Mouse (Mus musculus) kidney, adult 8-10 months (tissue): ENCODE data around the gene Lpcat3.
"Not testable (repeated sequence)": the region's sequence is repeated elsewhere in the genome, so short reads cannot be mapped to it uniquely, and the experiment has no call there.

Experiments used
- DNase-seq, 2 experiments: peaks; one replicate each; pipeline ENCODE4 v3.0.0; 2022

Gene Lpcat3

GRCm38 (mm10) chr6:124679486-124679885, 16.7 kb downstream of the Lpcat3 start:
- no peak for DNase-seq

GRCm38 (mm10) chr6:124682291-124682690, 19.5 kb downstream of the Lpcat3 start:
- peak in 1 of 2 experiments; percentile 42 for DNase-seq

- DNase-seq: peak; percentile 78 to 80
These were observed 21.0 kb downstream of the Lpcat3 start for GRCm38 (mm10) chr6:124683591-124684417.

- DNase-seq: no peak
These were observed 23.0 kb downstream of the Lpcat3 start for GRCm38 (mm10) chr6:124685606-124686386.

- not testable (repeated sequence) for DNase-seq
These were observed 23.8 kb downstream of the Lpcat3 start for GRCm38 (mm10) chr6:124686644-124687043.

GRCm38 (mm10) chr6:124688151-124688758, 25.4 kb downstream of the Lpcat3 start:
- no peak for DNase-seq

GRCm38 (mm10) chr6:124689011-124689410, 26.2 kb downstream of the Lpcat3 start:
- no peak for DNase-seq

- DNase-seq: no peak
These were observed 27.7 kb downstream of the Lpcat3 start for GRCm38 (mm10) chr6:124690517-124690916.

GRCm38 (mm10) chr6:124693243-124693981, 30.6 kb downstream of the Lpcat3 start:
- peak; percentile 53 to 57 for DNase-seq

- DNase-seq: peak; percentile 92 to 95
These were observed 31.5 kb downstream of the Lpcat3 start for GRCm38 (mm10) chr6:124694166-124694955.

- no peak for DNase-seq
These were observed 33.8 kb downstream of the Lpcat3 start for GRCm38 (mm10) chr6:124696441-124697150.

GRCm38 (mm10) chr6:124698751-124699150, 35.9 kb downstream of the Lpcat3 start:
- DNase-seq: no peak

GRCm38 (mm10) chr6:124699366-124699765, 36.5 kb downstream of the Lpcat3 start:
- DNase-seq: no peak

GRCm38 (mm10) chr6:124699962-124700610, 37.3 kb downstream of the Lpcat3 start:
- peak; percentile 58 to 68 for DNase-seq

- DNase-seq: no peak
These were observed 38.5 kb downstream of the Lpcat3 start for GRCm38 (mm10) chr6:124701338-124701737.

GRCm38 (mm10) chr6:124702102-124702783, 39.4 kb downstream of the Lpcat3 start:
- no peak for DNase-seq

- DNase-seq: peak; percentile 61 to 82
These were observed 39.9 kb downstream of the Lpcat3 start for GRCm38 (mm10) chr6:124702784-124703103.

- no peak for DNase-seq
These were observed 41.0 kb downstream of the Lpcat3 start for GRCm38 (mm10) chr6:124703789-124704188.

GRCm38 (mm10) chr6:124704417-124704816, 41.6 kb downstream of the Lpcat3 start:
- DNase-seq: no peak

- no peak for DNase-seq
These were observed 43.3 kb downstream of the Lpcat3 start for GRCm38 (mm10) chr6:124706061-124706627.
